8 mouse cellular contexts compared by ENCODE assay signal in the genomic region with DNA sequence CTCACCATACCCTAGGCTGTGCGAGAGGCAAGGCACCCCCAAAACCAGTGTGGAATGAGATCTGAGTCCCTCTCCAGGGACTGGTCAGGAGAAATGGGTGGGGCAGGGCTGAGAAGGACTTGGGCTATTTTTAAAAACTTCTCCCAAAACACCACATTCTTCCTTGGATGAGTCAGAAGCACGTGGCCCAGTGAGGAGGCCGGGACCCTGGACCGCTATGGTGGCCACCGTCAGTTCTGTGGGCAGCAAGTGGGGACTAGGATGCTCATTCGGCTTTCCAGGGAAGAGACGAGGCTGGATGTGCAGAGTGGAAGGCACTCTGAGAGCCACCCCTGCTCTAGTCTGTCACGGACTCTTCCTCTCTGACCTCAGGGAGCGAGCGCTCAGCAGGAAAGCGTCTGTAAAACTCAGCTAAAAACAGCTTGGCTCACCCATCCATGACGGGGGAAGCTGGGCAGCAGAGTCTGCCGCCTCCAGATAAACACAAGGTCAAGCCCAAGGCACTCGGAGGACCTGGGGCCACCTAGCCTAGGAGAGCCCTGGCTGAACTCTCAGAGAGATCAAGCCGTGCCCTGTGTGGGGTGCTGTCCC. TPM values are rescaled to one million over a fixed set of nuclear protein-coding genes. Genes with fewer than 3 reads are reported as not detected.
A peak's percentile ranks its signal among the peaks of the same experiment; 100 is the strongest.
DNase-seq lines count a peak whose midpoint lies in the region; ATAC-seq and TF ChIP-seq lines count a peak whose summit lies in the region.

No protein-coding gene starts in this region.

- H3K4me2 ChIP-seq in intestine, postnatal 0 days (replicated peaks; ENCODE audit: low read depth) = no peak overlapping the region

- no peak for TF ChIP-seq CTCF in intestine, postnatal 0 days (IDR thresholded peaks at IDR 0.05; ENCODE audit: low read depth)

- H3K9me3 ChIP-seq in intestine, postnatal 0 days (ENCODE audit: control insufficient read depth) = no peaks in the 10 kb centered on the region

- ATAC-seq in frontal cortex, adult (ENCODE audit: low TSS enrichment) = peak; percentile 51; the same call in 1 of the 2 replicates
- 0 out of 2 replicates have a peak, but pooled peaks have one; percentile 12 for ATAC-seq in intestine, postnatal 0 days
- no peak for ATAC-seq in erythroblast, adult 5-6 weeks (replicated peaks; ENCODE audit: low FRiP score, poor library complexity, severe bottlenecking)

- H3K36me3 ChIP-seq in intestine, postnatal 0 days (ENCODE audit: control insufficient read depth, insufficient read depth) = no peaks in the 10 kb centered on the region

- no peaks in the 10 kb centered on the region for H3K27me3 ChIP-seq in intestine, postnatal 0 days (replicated peaks; ENCODE audit: control insufficient read depth, insufficient read depth, low read length)

- 46% methylated on average over 15 of the region's 15 CpGs for WGBS in intestine, postnatal 0 days

- no peak for DNase-seq in frontal cortex, postnatal 10 days (ENCODE audit: low spot score in 2 of 2)
- DNase-seq in MN1 (ENCODE audit: low spot score) = peak; percentile 47
- DNase-seq in gastrocnemius, adult 8-10 months (ENCODE audit: low spot score in 2 of 2) = peak; percentile 44 to 62
- DNase-seq in lung, postnatal 10 days = peak; percentile 79
- DNase-seq in spleen, postnatal 14 days (ENCODE audit: low spot score in 2 of 2) = no peak

- H3K27ac ChIP-seq in intestine, postnatal 0 days (ENCODE audit: low read depth, low read length) = peak overlapping the region; percentile 50

- H3K4me3 ChIP-seq in intestine, postnatal 0 days (ENCODE audit: low read depth, low read length) = no peak overlapping the region

- no peak overlapping the region for H3K9ac ChIP-seq in intestine, postnatal 0 days (ENCODE audit: low read depth, low read length)

- no peaks in the 10 kb centered on the region for H3K4me1 ChIP-seq in intestine, postnatal 0 days (replicated peaks; ENCODE audit: control insufficient read depth, insufficient read depth, low read length)

RNA-seq across cellular contexts. Expression of a gene that starts 35.1 kb away (rescaled TPM):
- total RNA-seq in gastrocnemius, adult 8-10 months (2022) = 10 to 100 TPM; 50.0 to 66.3 (median 54.8) TPM
- polyA plus RNA-seq in intestine, postnatal 0 days (2015; fragmentation: Nextera tagmentation; extraction: Ambion mirVana) = 3.9 and 5.4 TPM in 2 replicates
- 1.5 and 7.3 TPM in 2 replicates for total RNA-seq in erythroblast, adult 5-6 weeks (2015; ENCODE audit: low replicate concordance)
- 2.6 and 4.5 TPM in 2 replicates for total RNA-seq in erythroblast, adult 5-6 weeks (2017; ENCODE audit: low replicate concordance)

Comparison
In these comparisons a context has a peak if more than half of its experiments do, and no peak if none do; other contexts are left out.
1. DNase-seq: peak in MN1 (single experiment), gastrocnemius, adult 8-10 months (2 of 2) and lung, postnatal 10 days (single experiment); none in frontal cortex, postnatal 10 days (0 of 2) and spleen, postnatal 14 days (0 of 2).
2. RNA of a gene that starts 35.1 kb away (total RNA-seq): 50.0 to 66.3 TPM in gastrocnemius, adult 8-10 months; 1.5 to 7.3 TPM in erythroblast, adult 5-6 weeks; every median in the first group is over 4 times any median in the second.